Mouse (Mus musculus): Measurements from ENCODE around the gene Bri3.

GRCm38 (mm10) chr5:144295357-144295756 lies 51.1 kb downstream of the Bri3 start:
- TF ChIP-seq CTCF (conservative IDR thresholded peaks at IDR 0.05; ENCODE audit: insufficient read depth, insufficient read length, low read depth, low read length) (no peak), POLR2A (IDR thresholded peaks at IDR 0.05; ENCODE audit: low read depth, low read length) (no peak)
